Mouse (Mus musculus) gastrocnemius, adult 18-20 months (tissue): ENCODE data around the gene Polr1e. TPM values are rescaled to one million over a fixed set of nuclear protein-coding genes. Genes with fewer than 3 reads are reported as not detected.
"Not testable (repeated sequence)": the region's sequence is repeated elsewhere in the genome, so short reads cannot be mapped to it uniquely, and the experiment has no call there.

Experiments
- DNase-seq: peaks from one replicate; pipeline ENCODE4 v3.0.0; 2021; ENCODE audit warnings: low spot score
- total RNA-seq, 2 experiments: library from RNA; stranded (reverse); gene quantifications; 2 replicates each; pipeline ENCODE4 v1.2.3; 2021

Polr1e gene
- total RNA-seq, 2 experiments from 2014 or later = 4.1 to 4.5 TPM

GRCm38 (mm10) chr4:45000001-45000400, 18.4 kb upstream of the Polr1e start:
- DNase-seq = no peak

DNA sequence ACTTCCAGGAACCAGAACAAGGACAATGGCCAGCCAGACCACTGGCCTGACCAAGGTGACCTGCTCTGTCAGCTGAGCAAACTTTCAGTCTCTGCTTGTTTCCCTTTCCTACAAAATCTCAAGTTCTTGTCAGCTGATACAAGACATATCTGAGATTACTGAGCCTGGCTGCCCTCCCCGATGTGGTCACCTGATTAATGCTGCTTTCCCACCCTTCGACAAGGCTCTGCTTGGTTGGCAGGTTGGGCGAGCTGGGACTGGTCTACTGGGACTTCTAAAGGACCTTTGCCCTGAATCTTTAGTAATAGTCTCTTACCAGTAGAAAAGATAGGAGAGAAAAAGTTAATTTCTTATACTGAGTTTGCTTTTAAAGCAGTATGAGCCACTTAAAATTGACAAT, 12.9 kb upstream of the Polr1e start:
- no peak for DNase-seq

GRCm38 (mm10) chr4:45010806-45011415, 7.5 kb upstream of the Polr1e start:
- no peak for DNase-seq

DNA sequence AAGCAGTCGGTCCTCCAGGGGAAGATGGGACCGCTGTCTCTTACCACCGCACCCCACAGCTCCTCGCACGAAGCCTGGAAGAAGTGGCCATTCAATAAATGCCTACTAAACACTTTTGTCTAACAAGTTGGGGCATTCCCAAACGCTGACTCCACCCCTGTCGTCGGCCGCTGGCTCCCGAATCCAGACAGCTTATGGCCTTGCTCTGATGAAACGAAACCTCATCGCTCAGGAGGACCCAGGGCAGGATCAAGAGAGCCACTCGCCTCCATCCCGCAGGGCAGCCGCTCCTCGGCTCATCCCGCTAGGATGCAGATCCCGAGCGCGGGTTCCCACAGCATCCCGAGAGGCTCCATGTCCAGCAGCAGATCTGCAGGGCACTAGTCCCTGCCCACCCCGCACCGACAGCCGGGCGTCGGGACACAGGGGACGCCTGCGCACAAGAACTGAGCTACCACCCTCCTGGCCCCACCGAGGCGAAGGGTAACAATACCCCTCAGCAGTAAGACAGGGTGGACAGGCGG, 6.7 kb upstream of the Polr1e start:
- peak; percentile 59 for DNase-seq

DNA sequence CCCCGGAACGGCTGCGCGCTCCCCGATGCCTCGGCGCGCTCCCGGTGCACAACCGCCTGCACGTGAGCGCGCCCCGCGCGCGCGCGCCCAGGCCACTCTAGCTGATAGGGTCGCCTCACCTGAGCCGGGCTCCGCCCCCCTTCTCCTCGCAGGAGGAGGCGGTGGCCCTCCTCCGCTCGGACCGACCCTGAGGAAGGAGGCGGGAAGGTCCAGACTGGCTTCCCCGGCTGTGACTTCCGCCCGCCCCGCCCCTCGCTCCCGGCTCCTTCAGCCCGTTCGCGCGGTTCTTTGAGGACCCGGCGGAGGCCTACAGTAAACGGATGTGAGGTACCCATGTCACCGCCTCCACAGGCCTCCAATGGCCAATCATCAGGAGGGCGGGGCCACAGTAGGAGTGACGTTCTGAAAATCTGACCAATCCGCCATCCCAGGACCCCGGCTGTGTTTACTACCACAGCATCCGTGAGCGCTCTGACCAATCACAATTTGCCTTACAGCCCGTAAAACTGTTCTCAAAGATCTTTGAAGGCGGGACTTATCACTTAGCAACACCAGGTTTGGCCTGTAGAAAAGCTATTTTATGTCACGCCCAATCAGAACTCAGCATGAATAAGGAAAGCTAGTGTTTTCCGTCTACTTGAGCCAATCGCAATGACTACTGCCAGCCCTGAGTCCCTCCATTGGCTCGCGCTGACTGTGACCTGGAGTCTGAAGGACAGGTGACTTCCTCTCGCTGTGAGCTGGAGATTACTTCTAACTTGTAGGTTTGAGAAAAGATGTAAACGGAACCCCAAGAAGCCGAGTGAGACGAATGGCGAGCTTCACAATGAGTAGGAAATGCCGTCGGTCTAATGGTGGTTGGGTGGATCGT, 6.0 kb upstream of the Polr1e start, which contains the start of gene Zbtb5:
Gene Zbtb5 (minus strand): TSS at position 308 of the 871 bp plus-strand sequence.
- peak; percentile 100 for DNase-seq

GRCm38 (mm10) chr4:45013031-45013431, 5.4 kb upstream of the Polr1e start:
- no peak for DNase-seq

DNA sequence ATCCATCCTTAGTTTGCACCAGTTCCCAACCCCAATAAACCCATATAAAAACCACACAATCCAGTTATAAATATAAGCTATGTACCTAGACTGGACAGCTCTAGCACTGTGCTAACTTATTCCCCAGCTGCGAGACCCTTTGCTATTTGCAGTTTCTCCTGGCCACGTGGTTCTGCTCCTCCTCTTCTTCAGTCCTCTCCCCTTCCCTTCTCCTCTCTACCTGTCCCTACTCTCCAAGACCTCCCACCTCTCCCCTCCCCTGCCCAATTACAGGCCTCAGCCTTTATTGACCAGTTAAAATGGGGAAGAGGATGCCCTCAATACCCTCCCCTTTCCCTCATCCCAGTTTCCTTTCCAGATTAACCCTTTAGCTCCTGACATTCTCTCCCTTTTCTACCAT, 4.8 kb upstream of the Polr1e start:
- no peak for DNase-seq

GRCm38 (mm10) chr4:45015615-45016014, 2.8 kb upstream of the Polr1e start:
- DNase-seq = peak; percentile 72

- no peak for DNase-seq
These were observed 626 bp downstream of the Polr1e start for GRCm38 (mm10) chr4:45019009-45019408.

GRCm38 (mm10) chr4:45026459-45026858, 8.1 kb downstream of the Polr1e start:
- DNase-seq = no peak

GRCm38 (mm10) chr4:45032586-45032985, 14.2 kb downstream of the Polr1e start:
- DNase-seq = no peak

- DNase-seq = no peak
These were observed 16.6 kb downstream of the Polr1e start for GRCm38 (mm10) chr4:45034693-45035628.

- no peak for DNase-seq
These were observed 17.7 kb downstream of the Polr1e start for GRCm38 (mm10) chr4:45036048-45036447.

- no peak for DNase-seq
These were observed 18.2 kb downstream of the Polr1e start for GRCm38 (mm10) chr4:45036571-45036970.

- no peak for DNase-seq
These were observed 19.4 kb downstream of the Polr1e start for GRCm38 (mm10) chr4:45037455-45038410.

GRCm38 (mm10) chr4:45038879-45039278, 20.5 kb downstream of the Polr1e start:
- not testable (repeated sequence) for DNase-seq

GRCm38 (mm10) chr4:45039546-45039945, 21.2 kb downstream of the Polr1e start:
- not testable (repeated sequence) for DNase-seq

GRCm38 (mm10) chr4:45040795-45041194, 22.4 kb downstream of the Polr1e start:
- no peak for DNase-seq

DNA sequence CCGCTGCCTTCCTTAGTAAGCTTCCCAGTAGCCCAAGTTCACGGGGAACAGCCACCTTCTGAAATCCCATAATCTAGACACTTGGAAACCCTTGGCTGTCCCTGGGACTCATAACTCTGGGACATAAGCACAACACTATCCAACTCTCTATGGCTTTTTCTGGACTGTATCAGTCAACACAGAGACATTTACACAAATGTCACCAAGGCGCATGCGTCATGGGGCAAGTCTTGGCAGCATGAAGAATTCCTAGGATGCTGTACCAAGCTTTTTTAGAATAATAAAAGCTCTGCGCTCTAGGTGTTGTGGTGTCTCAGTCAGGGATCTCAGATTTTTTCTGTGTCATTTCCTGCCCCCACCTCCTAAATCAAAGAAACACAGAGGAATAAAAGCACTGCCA, 28.3 kb downstream of the Polr1e start:
- DNase-seq = no peak

DNA sequence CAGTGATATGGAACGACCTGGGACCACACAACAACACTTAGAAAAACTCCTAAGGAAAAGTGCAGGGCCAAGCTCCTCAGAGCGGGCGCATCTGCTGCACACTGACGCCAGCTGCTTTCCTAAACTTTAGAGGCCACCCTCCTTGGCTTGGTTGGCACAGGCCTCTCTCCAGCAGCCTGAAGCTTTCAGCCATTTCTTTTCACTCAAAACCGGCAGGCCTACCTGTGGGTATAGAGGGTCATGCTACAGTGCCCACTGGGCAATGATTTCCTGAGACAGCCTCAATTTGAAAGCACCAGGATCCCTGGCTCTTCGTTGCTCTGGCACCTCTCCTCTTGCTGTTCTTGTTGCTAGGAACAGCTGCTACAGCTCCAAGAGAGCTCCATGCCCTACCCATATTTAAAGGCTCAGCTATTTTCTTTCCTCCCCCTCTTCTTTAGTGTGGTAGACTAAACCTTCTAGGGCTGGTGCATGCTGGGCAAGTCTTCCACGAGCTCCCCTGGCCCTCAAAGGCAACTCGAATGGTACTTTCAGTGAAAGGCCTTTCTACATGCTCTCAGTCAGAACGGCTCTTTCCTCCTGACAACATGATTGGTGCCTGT, 29.0 kb downstream of the Polr1e start:
- DNase-seq = no peak
